Mouse (Mus musculus) forebrain, embryonic 13.5 days (tissue): ENCODE results near the gene Clca2. TPM values are rescaled to one million over a fixed set of nuclear protein-coding genes. Genes with fewer than 3 reads are reported as not detected.
A peak's percentile ranks its signal among the peaks of the same experiment; 100 is the strongest.
"Not testable (repeated sequence)": the region's sequence is repeated elsewhere in the genome, so short reads cannot be mapped to it uniquely, and the experiment has no call there.

ENCODE experiments used
- ATAC-seq: fragments of 200-750 bp; cut with Nextera tagmentation; 2 replicates; pipeline ENCODE4 v1.8.0; 2017
- H3K27ac ChIP-seq: fragments of 300-500 bp; sonication (generic); 2 replicates; pipeline ENCODE4 v1.5.1; 2015; ENCODE audit warnings: inconsistent platforms, mild to moderate bottlenecking, moderate library complexity
- H3K27me3 ChIP-seq: fragments of 300-500 bp; sonication (generic); 2 replicates; pipeline ENCODE4 v1.6.1; 2015; ENCODE audit warnings: mild to moderate bottlenecking, inconsistent platforms
- H3K36me3 ChIP-seq: fragments of 300-500 bp; sonication (generic); 2 replicates; pipeline ENCODE4 v1.6.1; 2015; ENCODE audit warnings: mild to moderate bottlenecking, inconsistent platforms; ENCODE audit not compliant: poor library complexity, severe bottlenecking
- H3K4me1 ChIP-seq: fragments of 300-500 bp; sonication (generic); 2 replicates; pipeline ENCODE4 v1.6.1; 2015; ENCODE audit warnings: inconsistent platforms
- H3K4me2 ChIP-seq: fragments of 300-500 bp; sonication (generic); 2 replicates; pipeline ENCODE4 v1.6.1; 2015; ENCODE audit warnings: inconsistent platforms, mild to moderate bottlenecking, moderate library complexity
- H3K4me3 ChIP-seq: fragments of 300-500 bp; sonication (generic); 2 replicates; pipeline ENCODE4 v1.5.1; 2015; ENCODE audit warnings: mild to moderate bottlenecking, inconsistent platforms
- H3K9ac ChIP-seq: fragments of 300-500 bp; sonication (generic); 2 replicates; pipeline ENCODE4 v1.6.1; 2015; ENCODE audit warnings: mild to moderate bottlenecking, inconsistent platforms
- H3K9me3 ChIP-seq: fragments of 300-500 bp; sonication (generic); replicated peaks from 2 replicates; pipeline ENCODE4 v1.6.1; 2016; ENCODE audit warnings: inconsistent platforms
- WGBS: fragments of 180-500 bp; shearing (Covaris S2); methylation state at CpG from one replicate; pipeline ENCODE4 v1.1.7; 2015; 5-methylcytosine and 5-hydroxymethylcytosine counted together
- polyA plus RNA-seq: library from polyadenylated mRNA; unstranded; fragments of >200 nt; fragmentation: Nextera tagmentation; extraction: Ambion mirVana; gene quantifications from 2 replicates; pipeline ENCODE4 v1.2.1, GENCODE M21; 2015

Clca2 gene
- polyA plus RNA-seq, 1 experiment from 2014 or later: not detected

DNA sequence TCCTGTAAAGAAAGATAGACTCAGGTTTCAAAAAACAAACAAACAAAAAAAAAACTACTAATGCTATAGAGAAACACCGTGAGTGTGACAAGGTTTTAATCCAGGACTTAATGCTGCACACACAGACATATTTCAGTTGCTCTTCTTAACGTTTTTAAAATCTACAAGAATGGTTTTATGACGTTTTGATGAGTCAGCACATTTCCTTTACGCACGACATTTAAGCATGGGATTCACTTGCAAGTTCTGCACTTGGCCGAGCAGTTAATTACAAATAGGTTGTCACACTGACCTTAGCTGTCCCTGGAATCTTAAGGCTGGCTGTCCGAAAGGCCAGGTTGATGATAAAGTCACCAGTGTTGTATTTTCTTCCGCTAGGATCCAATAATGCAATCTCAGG lies 18.3 kb downstream of the Clca2 start:
- Histone ChIP-seq H3K4me3 (no peak overlapping the region), H3K9me3 (no peaks in the 10 kb centered on the region), H3K27me3 (no peaks in the 10 kb centered on the region), H3K4me1 (no peaks in the 10 kb centered on the region), H3K36me3 (no peaks in the 10 kb centered on the region), H3K9ac (no peak overlapping the region), H3K4me2 (no peak overlapping the region), H3K27ac (no peak overlapping the region)
- ATAC-seq: no peak
- WGBS: 83% methylated on average over 8 of the region's 8 CpGs

DNA sequence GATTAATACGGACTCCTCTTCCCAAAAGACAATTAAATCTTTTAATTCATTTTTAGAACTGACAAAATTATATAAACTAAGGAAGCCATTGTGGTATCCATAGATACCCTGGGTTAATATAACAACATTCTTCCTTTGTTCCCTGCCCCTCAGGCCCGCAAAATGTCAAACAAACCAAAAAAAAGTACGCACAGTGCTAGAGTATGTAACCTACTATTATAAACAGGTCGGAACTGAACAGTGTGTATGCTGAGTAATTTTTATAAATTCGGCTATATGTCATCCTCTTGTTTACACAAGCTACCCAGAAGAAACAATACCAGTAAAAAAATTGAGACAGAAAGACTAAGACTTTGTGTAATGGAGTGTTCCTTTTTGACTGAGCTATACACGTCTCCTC lies 20.8 kb downstream of the Clca2 start:
- H3K4me1 ChIP-seq: no peaks in the 10 kb centered on the region
- WGBS: 92% methylated on average over 6 of the region's 6 CpGs
- H3K27me3 ChIP-seq: no peaks in the 10 kb centered on the region
- no peaks in the 10 kb centered on the region for H3K9me3 ChIP-seq
- H3K9ac ChIP-seq: no peak overlapping the region
- no peak for ATAC-seq
- no peak overlapping the region for H3K4me3 ChIP-seq
- H3K36me3 ChIP-seq: no peaks in the 10 kb centered on the region
- no peak overlapping the region for H3K4me2 ChIP-seq
- no peak overlapping the region for H3K27ac ChIP-seq

DNA sequence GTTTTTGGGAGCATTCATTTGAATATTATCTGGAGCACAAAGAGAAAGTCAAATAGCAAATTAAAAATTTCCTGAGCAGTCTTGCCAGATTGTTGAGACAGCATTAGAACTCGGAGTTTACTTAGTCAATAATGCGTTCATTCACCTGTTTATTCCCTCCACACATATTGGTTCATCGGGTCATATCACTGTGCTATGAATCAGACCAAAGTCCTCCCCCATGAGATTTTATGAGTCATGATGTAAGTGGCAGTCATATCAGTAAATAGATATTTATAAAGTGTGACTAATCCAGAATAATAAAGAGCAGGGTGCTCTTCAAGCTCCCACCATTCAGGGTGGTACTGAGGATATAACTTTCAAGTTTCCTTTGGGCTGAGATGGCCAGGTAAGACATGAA lies 26.9 kb downstream of the Clca2 start:
- ATAC-seq: no peak
- no peak overlapping the region for H3K9ac ChIP-seq
- no peak overlapping the region for H3K4me3 ChIP-seq
- H3K9me3 ChIP-seq: no peaks in the 10 kb centered on the region
- no peaks in the 10 kb centered on the region for H3K36me3 ChIP-seq
- WGBS: 95% methylated on average over 3 of the region's 3 CpGs
- no peaks in the 10 kb centered on the region for H3K4me1 ChIP-seq
- no peaks in the 10 kb centered on the region for H3K27me3 ChIP-seq
- no peak overlapping the region for H3K4me2 ChIP-seq
- H3K27ac ChIP-seq: no peak overlapping the region

- no peak overlapping the region for H3K27ac ChIP-seq
- 84% methylated on average over 4 of the region's 4 CpGs for WGBS
- H3K4me1 ChIP-seq: no peaks in the 10 kb centered on the region
- no peaks in the 10 kb centered on the region for H3K9me3 ChIP-seq
- H3K27me3 ChIP-seq: no peaks in the 10 kb centered on the region
- H3K4me3 ChIP-seq: no peak overlapping the region
- no peak overlapping the region for H3K9ac ChIP-seq
- no peaks in the 10 kb centered on the region for H3K36me3 ChIP-seq
- H3K4me2 ChIP-seq: no peak overlapping the region
- no peak for ATAC-seq
Observed at GRCm38 (mm10) chr3:145068964-145069363, 30.3 kb downstream of the Clca2 start.

- not testable (repeated sequence) for H3K4me3 ChIP-seq, H3K4me1 ChIP-seq, H3K36me3 ChIP-seq, H3K9me3 ChIP-seq, H3K9ac ChIP-seq, H3K27ac ChIP-seq, H3K27me3 ChIP-seq, ATAC-seq, H3K4me2 ChIP-seq
- WGBS: 93% methylated on average over 3 of the region's 3 CpGs
Observed at GRCm38 (mm10) chr3:145055138-145055537, 44.1 kb downstream of the Clca2 start.

- no peak for ATAC-seq
- no peaks in the 10 kb centered on the region for H3K36me3 ChIP-seq
- 84% methylated on average over 3 of the region's 3 CpGs for WGBS
- H3K4me3 ChIP-seq: no peak overlapping the region
- no peak overlapping the region for H3K27ac ChIP-seq
- H3K4me2 ChIP-seq: no peak overlapping the region
- no peaks in the 10 kb centered on the region for H3K27me3 ChIP-seq
- no peak overlapping the region for H3K9ac ChIP-seq
- no peaks in the 10 kb centered on the region for H3K4me1 ChIP-seq
- H3K9me3 ChIP-seq: no peaks in the 10 kb centered on the region
Observed at GRCm38 (mm10) chr3:145049820-145050219, 49.4 kb downstream of the Clca2 start.

- ATAC-seq: no peak
- Histone ChIP-seq H3K4me1 (no peaks in the 10 kb centered on the region), H3K36me3 (no peaks in the 10 kb centered on the region), H3K4me3 (no peak overlapping the region), H3K27ac (no peak overlapping the region), H3K4me2 (no peak overlapping the region), H3K9me3 (no peaks in the 10 kb centered on the region), H3K9ac (no peak overlapping the region), H3K27me3 (no peaks in the 10 kb centered on the region)
- 78% methylated on average over 3 of the region's 3 CpGs for WGBS
Observed at GRCm38 (mm10) chr3:145038813-145039212, 60.4 kb downstream of the Clca2 start.

DNA sequence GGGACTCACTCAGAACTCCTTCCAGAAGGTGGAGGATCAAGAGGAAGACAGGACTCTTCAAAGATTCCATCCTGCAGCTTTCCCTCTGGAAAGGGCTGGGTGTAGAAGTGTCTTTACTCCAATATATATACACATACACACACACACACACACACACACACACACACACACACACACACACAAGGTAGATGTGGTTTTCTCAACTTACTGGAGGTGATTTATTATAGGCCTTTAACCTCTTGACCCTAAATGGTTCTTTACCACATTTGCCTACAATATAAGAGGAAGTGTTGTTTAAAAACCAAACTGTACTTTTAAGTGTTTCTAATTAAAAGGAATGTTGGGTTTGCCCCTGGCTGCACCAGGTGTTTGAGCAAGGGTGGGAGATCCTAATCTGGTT lies 66.6 kb downstream of the Clca2 start, which contains the start of gene Clca1:
Gene Clca1, minus strand, starts transcription at position 101 of the 400 bp plus-strand sequence.
- Histone ChIP-seq H3K36me3 (no peaks in the 10 kb centered on the region), H3K4me1 (no peaks in the 10 kb centered on the region), H3K9ac (no peak within 1 kb of the TSS), H3K4me2 (no peak within 1 kb of the TSS), H3K27ac (no peak within 1 kb of the TSS), H3K27me3 (no peaks in the 10 kb centered on the region), H3K4me3 (no peak within 1 kb of the TSS), H3K9me3 (no peaks in the 10 kb centered on the region)
- ATAC-seq: no peak

GRCm38 (mm10) chr3:145028036-145028435 lies 71.2 kb downstream of the Clca2 start:
- H3K27ac ChIP-seq: no peak overlapping the region
- no peak for ATAC-seq
- H3K4me2 ChIP-seq: no peak overlapping the region
- H3K27me3 ChIP-seq: no peaks in the 10 kb centered on the region
- H3K4me3 ChIP-seq: no peak overlapping the region
- no peaks in the 10 kb centered on the region for H3K36me3 ChIP-seq
- WGBS: 73% methylated on average over 3 of the region's 3 CpGs
- no peaks in the 10 kb centered on the region for H3K9me3 ChIP-seq
- H3K9ac ChIP-seq: no peak overlapping the region
- H3K4me1 ChIP-seq: no peaks in the 10 kb centered on the region

- Histone ChIP-seq H3K36me3 (no peaks in the 10 kb centered on the region), H3K9me3 (no peaks in the 10 kb centered on the region), H3K27me3 (no peaks in the 10 kb centered on the region), H3K4me1 (no peaks in the 10 kb centered on the region), H3K9ac (no peak overlapping the region), H3K4me3 (no peak overlapping the region), H3K4me2 (no peak overlapping the region), H3K27ac (no peak overlapping the region)
- 32% methylated on average over 3 of the region's 3 CpGs for WGBS
- ATAC-seq: peak; percentile 65; the same call in 1 of the 2 replicates
Observed at GRCm38 (mm10) chr3:145026750-145027149, 72.5 kb downstream of the Clca2 start.

Other genes with a start within 250 kb of the Clca2 start
- gene Clca4b, start 166.9 kb downstream of the Clca2 start, polyA plus RNA-seq: not detected in 2 replicates
- not detected in 2 replicates for gene Clca4a, start 124.4 kb downstream of the Clca2 start, polyA plus RNA-seq
- gene Clca1, start 66.7 kb downstream of the Clca2 start, polyA plus RNA-seq: not detected in 2 replicates
- gene Odf2l, start 19.1 kb upstream of the Clca2 start, polyA plus RNA-seq: 21.9 and 25.4 TPM in 2 replicates
- 0.23 and 0.26 TPM in 2 replicates for gene Col24a1, start 193.0 kb upstream of the Clca2 start, polyA plus RNA-seq